Mouse (Mus musculus) embryonic stem cell, embryonic (primary cell): ENCODE data around the gene Spata46.

Experiments
- CTCF ChIA-PET, 4 experiments: fragments of 300-600 bp in 2 of 4; fragments of 350-600 bp in 2 of 4; sonication (Branson Sonifier 250); formaldehyde crosslinking; loops; one replicate each; lab custom pipeline; 2022; ENCODE audit warnings: inconsistent platforms in 2 of 4; lab: Charles Lee
- POLR2A ChIA-PET, 4 experiments: fragments of 300-600 bp in 2 of 4; fragments of 350-600 bp in 2 of 4; sonication (Branson Sonifier 250); formaldehyde crosslinking; loops; one replicate each; lab custom pipeline; 2022; ENCODE audit warnings: antibody characterized with exemption in 4 of 4, inconsistent platforms in 1 of 4; lab: Charles Lee

The Spata46 gene

GRCm38 (mm10) chr1:170308503-170308902 lies at the start of gene Spata46:
Gene Spata46, plus strand, starts transcription at chr1:170308803.
- CTCF ChIA-PET, result no interaction called here
- POLR2A ChIA-PET, result no interaction called here

- ChIA-PET CTCF (interaction anchor here in 1 of 4 experiments (0.6 kb wide), 1 partner anchor 352 kb away, joined by 3 read pairs; no protein-coding TSS in a partner anchor), POLR2A (no interaction called here)
These were observed 38.3 kb upstream of the Spata46 start for GRCm38 (mm10) chr1:170270281-170270680.

GRCm38 (mm10) chr1:170270696-170271095 lies 37.9 kb upstream of the Spata46 start:
- ChIA-PET POLR2A (no interaction called here), CTCF (interaction anchor here in 1 of 4 experiments (0.6 kb wide), 1 partner anchor 353 kb away, joined by 3 read pairs; no protein-coding TSS in a partner anchor)

- ChIA-PET CTCF (no interaction called here), POLR2A (no interaction called here)
These were observed 35.4 kb upstream of the Spata46 start for GRCm38 (mm10) chr1:170273252-170273651.

GRCm38 (mm10) chr1:170277016-170277415 lies 31.6 kb upstream of the Spata46 start, which contains the start of gene Sh2d1b1:
Gene Sh2d1b1, plus strand, starts transcription at chr1:170277320.
- CTCF ChIA-PET, result no interaction called here
- POLR2A ChIA-PET, result no interaction called here

- POLR2A ChIA-PET, result no interaction called here
- CTCF ChIA-PET, result no interaction called here
These were observed 26.0 kb upstream of the Spata46 start for GRCm38 (mm10) chr1:170282415-170283129.

GRCm38 (mm10) chr1:170292239-170292951 lies 16.2 kb upstream of the Spata46 start:
- ChIA-PET POLR2A (no interaction called here), CTCF (interaction anchor here (0.6 to 1.8 kb wide), 7 partner anchors 321 to 415 kb away, joined by 3 to 15 read pairs (median 4); no protein-coding TSS in a partner anchor)

GRCm38 (mm10) chr1:170293257-170293656 lies 15.3 kb upstream of the Spata46 start:
- CTCF ChIA-PET, result interaction anchor here (0.7 to 1.8 kb wide), 6 partner anchors 320 to 337 kb away, joined by 3 to 15 read pairs (median 4); no protein-coding TSS in a partner anchor
- POLR2A ChIA-PET, result no interaction called here

- ChIA-PET CTCF (interaction anchor here in 2 of 4 experiments (0.6 to 1.8 kb wide), 2 partner anchors 218 to 318 kb away, joined by 5 to 6 read pairs; no protein-coding TSS in a partner anchor), POLR2A (no interaction called here)
These were observed 13.6 kb upstream of the Spata46 start for GRCm38 (mm10) chr1:170294786-170295570.

- ChIA-PET POLR2A (no interaction called here), CTCF (no interaction called here)
These were observed 9.1 kb upstream of the Spata46 start for GRCm38 (mm10) chr1:170299496-170299895.

- ChIA-PET CTCF (interaction anchor here in 2 of 4 experiments (0.7 to 1.0 kb wide), 2 partner anchors 299 to 311 kb away, joined by 3 to 6 read pairs; no protein-coding TSS in a partner anchor), POLR2A (no interaction called here)
These were observed 6.9 kb upstream of the Spata46 start for GRCm38 (mm10) chr1:170301686-170302085.

GRCm38 (mm10) chr1:170302456-170302855 lies 6.1 kb upstream of the Spata46 start:
- POLR2A ChIA-PET, result interaction anchor here in 2 of 4 experiments (0.6 to 0.7 kb wide), 2 partner anchors 248 to 376 kb away, joined by 3 to 4 read pairs; no protein-coding TSS in a partner anchor
- CTCF ChIA-PET, result interaction anchor here in 1 of 4 experiments (0.6 to 1.0 kb wide), 3 partner anchors 40 to 311 kb away, joined by 3 to 5 read pairs (median 3); no protein-coding TSS in a partner anchor

GRCm38 (mm10) chr1:170303103-170303502 lies 5.5 kb upstream of the Spata46 start:
- CTCF ChIA-PET, result no interaction called here
- POLR2A ChIA-PET, result interaction anchor here in 1 of 4 experiments (0.6 kb wide), 1 partner anchor 376 kb away, joined by 3 read pairs; no protein-coding TSS in a partner anchor

GRCm38 (mm10) chr1:170305002-170305401 lies 3.6 kb upstream of the Spata46 start:
- ChIA-PET POLR2A (no interaction called here), CTCF (no interaction called here)

- ChIA-PET CTCF (no interaction called here), POLR2A (no interaction called here)
These were observed 2.4 kb upstream of the Spata46 start, which contains the start of gene Gm7694 for GRCm38 (mm10) chr1:170306232-170306631. Gene Gm7694, minus strand, starts transcription at chr1:170306332.

GRCm38 (mm10) chr1:170311431-170311830 lies 2.8 kb downstream of the Spata46 start:
- CTCF ChIA-PET, result no interaction called here
- POLR2A ChIA-PET, result no interaction called here

GRCm38 (mm10) chr1:170322046-170322445 lies 13.4 kb downstream of the Spata46 start:
- ChIA-PET POLR2A (no interaction called here), CTCF (no interaction called here)

- ChIA-PET CTCF (no interaction called here), POLR2A (no interaction called here)
These were observed 14.4 kb downstream of the Spata46 start for GRCm38 (mm10) chr1:170323001-170323400.

- POLR2A ChIA-PET, result interaction anchor here in 1 of 4 experiments (0.6 kb wide), 1 partner anchor 1888 kb away, joined by 3 read pairs; no protein-coding TSS in a partner anchor
- CTCF ChIA-PET, result no interaction called here
These were observed 15.7 kb downstream of the Spata46 start for GRCm38 (mm10) chr1:170324312-170324711.
